Mouse (Mus musculus): ENCODE measurements around the gene Knstrn. TPM values are rescaled to one million over a fixed set of nuclear protein-coding genes. Genes with fewer than 3 reads are reported as not detected.

The Knstrn gene
- polyA plus RNA-seq, 1 experiment: 1.0 TPM

- DNase-seq: no peak
- TF ChIP-seq POLR2A (IDR thresholded peaks at IDR 0.05; ENCODE audit: borderline replicate concordance, extremely low read depth, low read depth, low read length): no peak
- TF ChIP-seq CTCF (IDR thresholded peaks at IDR 0.05; ENCODE audit: insufficient read depth, low read length): no peak
- Histone ChIP-seq H3K4me3 (replicated peaks; ENCODE audit: extremely low read depth, low read depth, low read length) (no peak overlapping the region), H3K4me1 (ENCODE audit: control insufficient read depth, insufficient read depth, low read length) (no peaks in the 10 kb centered on the region)
- 69% methylated on average over 5 of the region's 5 CpGs for WGBS
Observed at GRCm38 (mm10) chr2:118841186-118841585, 27.4 kb downstream of the Knstrn start.

GRCm38 (mm10) chr2:118841774-118842173 is 28.0 kb downstream of the Knstrn start:
- WGBS: 78% methylated on average over 4 of the region's 4 CpGs
- no peak for DNase-seq
- TF ChIP-seq CTCF (IDR thresholded peaks at IDR 0.05; ENCODE audit: insufficient read depth, low read length) (no peak), POLR2A (IDR thresholded peaks at IDR 0.05; ENCODE audit: borderline replicate concordance, extremely low read depth, low read depth, low read length) (no peak)
- no peaks in the 10 kb centered on the region for H3K4me1 ChIP-seq (ENCODE audit: control insufficient read depth, insufficient read depth, low read length)
- no peak overlapping the region for H3K4me3 ChIP-seq (replicated peaks; ENCODE audit: extremely low read depth, low read depth, low read length)

GRCm38 (mm10) chr2:118844427-118844826 is 30.6 kb downstream of the Knstrn start:
- no peak overlapping the region for H3K4me3 ChIP-seq (replicated peaks; ENCODE audit: extremely low read depth, low read depth, low read length)
- WGBS: 84% methylated on average over 3 of the region's 3 CpGs
- DNase-seq: no peak
- no peaks in the 10 kb centered on the region for H3K4me1 ChIP-seq (ENCODE audit: control insufficient read depth, insufficient read depth, low read length)
- TF ChIP-seq POLR2A (IDR thresholded peaks at IDR 0.05; ENCODE audit: borderline replicate concordance, extremely low read depth, low read depth, low read length) (no peak), CTCF (IDR thresholded peaks at IDR 0.05; ENCODE audit: insufficient read depth, low read length) (no peak)

GRCm38 (mm10) chr2:118846246-118846645 is 32.4 kb downstream of the Knstrn start:
- no peak for TF ChIP-seq CTCF (IDR thresholded peaks at IDR 0.05; ENCODE audit: insufficient read depth, low read length)
- no peak for TF ChIP-seq POLR2A (IDR thresholded peaks at IDR 0.05; ENCODE audit: borderline replicate concordance, extremely low read depth, low read depth, low read length)
- DNase-seq: no peak
- no peaks in the 10 kb centered on the region for H3K4me1 ChIP-seq (ENCODE audit: control insufficient read depth, insufficient read depth, low read length)
- WGBS: 45% methylated on average over 7 of the region's 7 CpGs
- H3K4me3 ChIP-seq (replicated peaks; ENCODE audit: extremely low read depth, low read depth, low read length): no peak overlapping the region

GRCm38 (mm10) chr2:118851756-118852155 is 38.0 kb downstream of the Knstrn start:
- TF ChIP-seq CTCF (IDR thresholded peaks at IDR 0.05; ENCODE audit: insufficient read depth, low read length) (no peak), POLR2A (IDR thresholded peaks at IDR 0.05; ENCODE audit: borderline replicate concordance, extremely low read depth, low read depth, low read length) (no peak)

GRCm38 (mm10) chr2:118861454-118862339 is 47.9 kb downstream of the Knstrn start, which contains the start of gene Ivd:
TSS of gene Ivd (plus strand) at chr2:118861954.
- 1% methylated on average over 34 of the region's 34 CpGs for WGBS
- Histone ChIP-seq H3K4me3 (replicated peaks; ENCODE audit: extremely low read depth, low read depth, low read length) (peak within 1 kb of the TSS; percentile 88), H3K4me1 (ENCODE audit: control insufficient read depth, insufficient read depth, low read length) (peaks cover 4% of the 10 kb centered on the region; the same call in 1 of the 2 replicates)
- TF ChIP-seq CTCF (IDR thresholded peaks at IDR 0.05; ENCODE audit: insufficient read depth, low read length) (no peak), POLR2A (IDR thresholded peaks at IDR 0.05; ENCODE audit: borderline replicate concordance, extremely low read depth, low read depth, low read length) (peak; percentile 96; the same call in 1 of the 2 replicates)
- peak; percentile 87 for DNase-seq

More at GRCm38 (mm10) chr2:118851756-118852155, 38.0 kb downstream of the Knstrn start:
- no peak overlapping the region for H3K4me3 ChIP-seq (replicated peaks; ENCODE audit: extremely low read depth, low read depth, low read length)
- WGBS: 43% methylated on average over 3 of the region's 3 CpGs
- H3K4me1 ChIP-seq (ENCODE audit: control insufficient read depth, insufficient read depth, low read length): no peaks in the 10 kb centered on the region
- no peak for DNase-seq

- Histone ChIP-seq H3K4me1 (ENCODE audit: control insufficient read depth, insufficient read depth, low read length) (peaks cover 4% of the 10 kb centered on the region; the same call in 1 of the 2 replicates), H3K4me3 (replicated peaks; ENCODE audit: extremely low read depth, low read depth, low read length) (peak overlapping the region; percentile 88)
- no peak for TF ChIP-seq POLR2A (IDR thresholded peaks at IDR 0.05; ENCODE audit: borderline replicate concordance, extremely low read depth, low read depth, low read length)
- no peak for TF ChIP-seq CTCF (IDR thresholded peaks at IDR 0.05; ENCODE audit: insufficient read depth, low read length)
- DNase-seq: no peak
- no CpG with 5 or more reads among the region's 3 CpGs for WGBS
Observed at GRCm38 (mm10) chr2:118862340-118862675, 48.5 kb downstream of the Knstrn start.

GRCm38 (mm10) chr2:118870601-118871000 is 56.8 kb downstream of the Knstrn start:
- no peak for TF ChIP-seq POLR2A (IDR thresholded peaks at IDR 0.05; ENCODE audit: borderline replicate concordance, extremely low read depth, low read depth, low read length)
- no peak for TF ChIP-seq CTCF (IDR thresholded peaks at IDR 0.05; ENCODE audit: insufficient read depth, low read length)
- no peak for DNase-seq
- no peaks in the 10 kb centered on the region for H3K4me1 ChIP-seq (ENCODE audit: control insufficient read depth, insufficient read depth, low read length)
- no peak overlapping the region for H3K4me3 ChIP-seq (replicated peaks; ENCODE audit: extremely low read depth, low read depth, low read length)
- 39% methylated on average over 3 of the region's 3 CpGs for WGBS

GRCm38 (mm10) chr2:118871032-118871431 is 57.2 kb downstream of the Knstrn start:
- no peak for DNase-seq
- TF ChIP-seq POLR2A (IDR thresholded peaks at IDR 0.05; ENCODE audit: borderline replicate concordance, extremely low read depth, low read depth, low read length) (no peak), CTCF (IDR thresholded peaks at IDR 0.05; ENCODE audit: insufficient read depth, low read length) (no peak)
- no peak overlapping the region for H3K4me3 ChIP-seq (replicated peaks; ENCODE audit: extremely low read depth, low read depth, low read length)
- 24% methylated on average over 1 of the region's 1 CpGs for WGBS
- H3K4me1 ChIP-seq (ENCODE audit: control insufficient read depth, insufficient read depth, low read length): no peaks in the 10 kb centered on the region

- DNase-seq: no peak
Observed at GRCm38 (mm10) chr2:118873018-118873417, 59.2 kb downstream of the Knstrn start.

More at GRCm38 (mm10) chr2:118873018-118873417, 59.2 kb downstream of the Knstrn start:
- Histone ChIP-seq H3K4me3 (replicated peaks; ENCODE audit: extremely low read depth, low read depth, low read length) (no peak overlapping the region), H3K4me1 (ENCODE audit: control insufficient read depth, insufficient read depth, low read length) (no peaks in the 10 kb centered on the region)
- TF ChIP-seq POLR2A (IDR thresholded peaks at IDR 0.05; ENCODE audit: borderline replicate concordance, extremely low read depth, low read depth, low read length): no peak
- TF ChIP-seq CTCF (IDR thresholded peaks at IDR 0.05; ENCODE audit: insufficient read depth, low read length): no peak
- 79% methylated on average over 5 of the region's 5 CpGs for WGBS
